Mouse (Mus musculus) erythroblast, embryonic 14.5 days (primary cell): ENCODE measurements around the gene Psmb3.

Experiments used
- GATA1 ChIP-seq: IDR thresholded peaks from 2 replicates; pipeline ENCODE4 v1.6.1; 2012; ENCODE audit warnings: low read length, inconsistent platforms, mixed read lengths
- TAL1 ChIP-seq: IDR thresholded peaks from 3 replicates; pipeline ENCODE4 v1.6.1; 2012; ENCODE audit warnings: low read length, inconsistent platforms, mixed read lengths

DNA sequence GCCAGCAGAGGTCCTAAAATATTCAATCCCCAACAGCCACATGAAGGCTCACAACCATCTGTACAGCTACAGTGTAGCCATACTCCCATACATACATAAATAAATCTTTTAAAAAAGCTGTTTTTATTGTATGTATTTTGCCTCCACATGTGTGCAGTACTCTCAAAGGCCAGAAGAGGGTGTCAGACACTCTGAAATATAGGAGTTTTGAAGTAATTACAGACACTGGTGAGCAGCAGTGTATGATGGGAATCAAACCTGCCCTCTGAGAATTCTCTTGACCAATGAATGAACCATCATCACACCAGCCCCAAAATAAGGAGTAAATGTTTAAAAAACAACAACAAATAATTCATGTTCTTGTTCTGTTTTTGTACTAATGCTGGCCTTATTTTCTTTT lies 58.4 kb downstream of the Psmb3 start:
- TF ChIP-seq GATA1, result no peak
- no peak for TF ChIP-seq TAL1
